Mouse (Mus musculus) olfactory bulb, adult 2 months (tissue): ENCODE data around the gene Plcb1.

Source experiments
- CTCF ChIP-seq: fragments of 200-500 bp; IDR thresholded peaks from 2 replicates; pipeline ENCODE4 v1.5.1; 2012; ENCODE audit warnings: low read depth, mild to moderate bottlenecking, low read length, moderate library complexity; ENCODE audit not compliant: insufficient read depth
- POLR2A ChIP-seq: fragments of 200-500 bp; IDR thresholded peaks from 2 replicates; pipeline ENCODE4 v1.6.1; 2012; ENCODE audit warnings: mild to moderate bottlenecking, low read depth, low read length, moderate library complexity; ENCODE audit not compliant: insufficient read depth

- TF ChIP-seq CTCF (no peak), POLR2A (no peak)
Measured at GRCm38 (mm10) chr2:134846555-134846954, 60.7 kb downstream of the Plcb1 start.
